Mouse (Mus musculus) 3T3-L1 (cell line): Measurements from ENCODE around the gene Mrpl4.

ENCODE experiments used
- DNase-seq: peaks from one replicate; pipeline ENCODE4 v3.0.0-alpha.2; 2015; ENCODE audit warnings: low read depth, low spot score

The Mrpl4 gene

GRCm38 (mm10) chr9:21002627-21003551 is at the start of gene Mrpl4:
TSS of gene Mrpl4 (plus strand) at chr9:21002738.
- DNase-seq, result peak; percentile 86

- DNase-seq, result no peak
Measured at GRCm38 (mm10) chr9:20956989-20957388, 45.5 kb upstream of the Mrpl4 start.

- no peak for DNase-seq
Measured at GRCm38 (mm10) chr9:20959430-20959938, 43.1 kb upstream of the Mrpl4 start, which contains the start of gene Dnmt1. TSS of gene Dnmt1 (minus strand) at chr9:20959888.

- DNase-seq, result peak; percentile 67
Measured at GRCm38 (mm10) chr9:20961557-20961956, 41.0 kb upstream of the Mrpl4 start.

GRCm38 (mm10) chr9:20965606-20966005 is 36.9 kb upstream of the Mrpl4 start:
- peak; percentile 39 for DNase-seq

- peak; percentile 31 for DNase-seq
Measured at GRCm38 (mm10) chr9:20966008-20966407, 36.5 kb upstream of the Mrpl4 start.

- DNase-seq, result no peak
Measured at GRCm38 (mm10) chr9:20966747-20967146, 35.8 kb upstream of the Mrpl4 start.

GRCm38 (mm10) chr9:20971751-20972140 is 30.8 kb upstream of the Mrpl4 start:
- no peak for DNase-seq

GRCm38 (mm10) chr9:20972141-20972992 is 30.2 kb upstream of the Mrpl4 start:
- DNase-seq, result peak; percentile 92

GRCm38 (mm10) chr9:20973001-20973681 is 29.4 kb upstream of the Mrpl4 start:
- DNase-seq, result peak; percentile 7

- DNase-seq, result peak; percentile 57
Measured at GRCm38 (mm10) chr9:20973682-20974075, 28.9 kb upstream of the Mrpl4 start.

- peak; percentile 72 for DNase-seq
Measured at GRCm38 (mm10) chr9:20975431-20976215, 26.9 kb upstream of the Mrpl4 start.

- peak; percentile 92 for DNase-seq
Measured at GRCm38 (mm10) chr9:20976216-20976960, 26.1 kb upstream of the Mrpl4 start, which contains the start of gene S1pr2. TSS of gene S1pr2 (minus strand) at chr9:20976781.

- DNase-seq, result peak; percentile 30
Measured at GRCm38 (mm10) chr9:20976961-20977689, 25.4 kb upstream of the Mrpl4 start.

GRCm38 (mm10) chr9:20978409-20979095 is 24.0 kb upstream of the Mrpl4 start:
- DNase-seq, result no peak

GRCm38 (mm10) chr9:20979181-20979580 is 23.4 kb upstream of the Mrpl4 start:
- no peak for DNase-seq

- DNase-seq, result no peak
Measured at GRCm38 (mm10) chr9:20979769-20980168, 22.8 kb upstream of the Mrpl4 start.

GRCm38 (mm10) chr9:20982171-20982570 is 20.4 kb upstream of the Mrpl4 start:
- no peak for DNase-seq

GRCm38 (mm10) chr9:20983169-20983568 is 19.4 kb upstream of the Mrpl4 start:
- DNase-seq, result no peak
